Mouse (Mus musculus) Patski (cell line): ENCODE data around the gene Gpr26. TPM values are rescaled to one million over a fixed set of nuclear protein-coding genes. Genes with fewer than 3 reads are reported as not detected.

Source experiments
- ATAC-seq: fragments of 100-300 bp; one replicate; pipeline ENCODE4 v1.8.0; 2021
- CTCF ChIA-PET: fragments of 350-600 bp; sonication (Branson Sonifier 250); formaldehyde crosslinking; loops from one replicate; lab custom pipeline; 2022; ENCODE audit warnings: inconsistent platforms; lab: Charles Lee
- POLR2A ChIA-PET: fragments of 350-600 bp; sonication (Branson Sonifier 250); formaldehyde crosslinking; loops from one replicate; lab custom pipeline; 2022; ENCODE audit warnings: antibody characterized with exemption, inconsistent platforms; lab: Charles Lee
- DNase-seq: peaks from one replicate; pipeline ENCODE4 v3.0.0-alpha.2; 2011; ENCODE audit warnings: low read depth, low spot score
- H3K27me3 ChIP-seq: fragments of 371-371 bp; one replicate; pipeline ENCODE4 v1.5.1; 2021
- CTCF ChIP-seq: fragments of 100-300 bp; IDR thresholded peaks from one replicate; pipeline ENCODE4 v1.5.1; 2021
- in situ Hi-C: fragments of 300-500 bp; cut with MboI; formaldehyde crosslinking; loops from 3 replicates; pipeline ENCODE4 v1.11.1; 2018; ENCODE audit warnings: low pct_unique_long_range_greater_than_20kb, mixed read lengths
- polyA plus RNA-seq: library from polyadenylated mRNA; unstranded; gene quantifications from one replicate; pipeline ENCODE4 v1.2.3, GENCODE M21; 2021

The Gpr26 gene
- polyA plus RNA-seq, 1 experiment from 2014 or later, result not detected

- no peak for DNase-seq
- no peak for TF ChIP-seq CTCF
- ATAC-seq, result no peak
- peaks cover 5% of the 10 kb centered on the region for H3K27me3 ChIP-seq
- POLR2A ChIA-PET, result no interaction called here
- CTCF ChIA-PET, result no interaction called here
- in situ Hi-C loops, result no loop called here
These were observed 60.4 kb downstream of the Gpr26 start for GRCm38 (mm10) chr7:132026671-132027070.

DNA sequence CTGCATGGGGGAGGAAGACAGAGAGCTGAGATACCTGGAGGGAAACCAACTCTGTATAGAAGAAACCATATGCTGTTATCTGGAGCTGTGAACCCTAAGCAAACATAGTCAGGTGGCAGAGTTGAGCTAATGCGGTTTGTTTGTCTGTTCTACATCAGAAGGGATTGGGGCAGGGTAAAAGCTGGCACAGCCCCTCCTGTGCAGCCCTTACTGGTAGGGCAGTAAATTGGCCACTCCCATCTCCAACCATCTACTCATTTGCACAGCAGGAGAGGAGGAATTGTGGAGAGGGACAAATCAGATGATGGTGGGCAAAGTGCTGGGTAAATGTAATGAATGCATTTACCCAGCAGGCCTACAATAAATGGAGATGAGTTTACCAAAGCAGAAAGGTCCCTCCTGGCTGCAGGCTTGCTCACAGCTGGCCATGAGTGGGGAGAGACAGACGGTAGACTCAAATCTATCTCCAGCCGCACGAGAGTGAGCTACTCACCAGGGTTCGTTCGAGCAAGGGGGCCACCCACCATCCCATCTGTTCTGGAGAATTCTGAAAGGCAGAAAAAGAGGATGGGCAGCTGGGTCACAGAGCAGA is 65.8 kb downstream of the Gpr26 start:
- TF ChIP-seq CTCF, result no peak
- in situ Hi-C loops, result no loop called here
- peaks cover 5% of the 10 kb centered on the region for H3K27me3 ChIP-seq
- no peak for ATAC-seq
- ChIA-PET POLR2A (no interaction called here), CTCF (no interaction called here)
- DNase-seq, result no peak

Other genes with a start within 250 kb of the Gpr26 start
- gene Cpxm2, start 188.3 kb downstream of the Gpr26 start, polyA plus RNA-seq, result not detected